Mouse (Mus musculus): Measurements from ENCODE around the gene 9530003J23Rik. TPM values are rescaled to one million over a fixed set of nuclear protein-coding genes. Genes with fewer than 3 reads are reported as not detected.

9530003J23Rik gene
- not detected for total RNA-seq (2023)

DNA sequence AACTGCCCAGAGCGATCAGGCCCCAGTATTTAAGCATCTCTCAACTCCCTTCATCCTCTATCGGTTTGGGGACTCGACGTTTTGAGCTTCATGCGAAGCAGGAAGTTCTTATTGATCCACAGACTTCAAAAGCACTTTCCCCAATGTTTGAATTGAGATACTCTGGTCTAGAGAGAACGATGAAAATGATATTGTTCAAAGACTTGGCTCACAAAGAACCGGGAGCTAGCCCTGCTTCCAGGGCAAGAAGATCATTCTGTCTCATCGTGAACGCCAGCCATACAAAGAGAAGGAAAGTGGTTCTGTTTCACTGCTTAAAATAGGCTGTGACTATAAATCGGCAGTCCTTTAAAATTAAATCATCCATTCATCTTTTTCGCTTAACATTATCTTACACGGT is at the start of gene 9530003J23Rik:
9530003J23Rik (minus strand) TSS at position 101 of the 400 bp plus-strand sequence.

DNA sequence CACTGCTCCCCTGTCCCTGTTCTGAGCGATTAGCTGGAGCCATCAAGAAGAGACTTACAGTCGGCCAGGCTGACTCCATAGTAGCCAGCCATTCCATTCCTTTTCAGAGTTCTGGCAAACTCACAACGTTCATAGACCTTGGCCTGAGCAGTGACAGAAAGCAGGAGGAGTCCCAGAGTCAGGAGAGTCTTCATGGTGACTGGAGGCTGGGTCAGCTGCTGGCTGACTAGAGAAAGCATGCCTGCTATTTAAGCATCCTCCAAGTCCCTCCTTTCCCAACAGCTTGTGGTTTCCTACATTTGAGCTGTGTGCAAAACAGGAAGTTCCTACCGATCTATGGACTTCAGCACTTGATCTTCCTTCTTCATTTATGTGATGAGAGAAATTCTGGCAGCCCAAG is 43.5 kb upstream of the 9530003J23Rik start, which contains the start of gene Lyz2:
Lyz2 (minus strand) TSS at position 273 of the 400 bp plus-strand sequence.

DNA sequence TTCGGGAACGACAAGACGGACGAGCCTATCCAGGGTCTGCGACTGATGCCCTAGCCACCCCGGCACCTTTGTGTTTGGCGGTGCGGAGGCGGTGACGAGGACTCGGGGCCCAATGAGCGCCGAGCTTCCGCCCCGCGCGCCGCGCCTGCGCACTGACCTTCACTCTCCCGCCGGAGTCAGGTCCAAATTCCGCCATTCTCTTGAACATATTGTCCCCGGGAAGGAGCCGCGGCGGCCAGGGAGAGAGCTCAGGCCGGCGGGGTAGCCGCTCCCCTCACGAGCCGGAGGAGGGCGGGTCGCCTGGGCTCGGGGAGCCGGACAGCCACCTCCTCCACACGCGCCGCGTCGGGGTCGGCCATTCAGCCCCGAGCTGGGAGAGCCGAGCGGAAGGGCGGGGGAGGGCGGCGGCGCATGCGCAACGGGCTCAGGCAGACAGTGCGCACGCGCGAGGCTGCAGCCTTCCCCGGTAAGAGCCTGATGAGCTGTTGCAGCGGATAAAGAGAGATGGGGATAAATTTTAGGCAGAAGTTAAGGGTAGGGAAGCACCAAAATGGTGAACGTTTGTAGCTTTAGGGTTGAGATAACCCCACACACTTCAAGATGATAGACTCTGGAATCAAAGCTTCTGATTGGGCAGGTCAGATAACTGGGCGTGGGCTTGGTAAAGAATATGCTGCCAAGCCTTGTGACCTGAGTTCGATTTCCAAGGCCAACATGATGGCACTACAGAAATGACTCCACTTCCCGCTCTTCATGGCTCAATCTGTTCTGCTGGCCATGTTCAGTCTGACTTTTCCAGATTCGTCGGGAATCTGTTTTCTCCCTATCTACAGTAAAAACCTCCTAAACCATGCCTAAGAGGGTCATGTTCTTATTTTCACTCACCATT is 14.2 kb downstream of the 9530003J23Rik start, which contains the start of gene Yeats4:
Yeats4 (minus strand) TSS at position 406 of the 889 bp plus-strand sequence.

Other genes with a start within 250 kb of the 9530003J23Rik start
- not detected for gene Lrrc10, start 193.4 kb downstream of the 9530003J23Rik start, total RNA-seq (2023)
- 100 to 1,000 TPM; 249 to 256 TPM for gene Cct2, start 174.9 kb downstream of the 9530003J23Rik start, total RNA-seq (2023)
- gene Frs2, start 90.2 kb downstream of the 9530003J23Rik start, total RNA-seq (2023): 10 to 100 TPM; 30.7 to 32.1 TPM
- 10 to 100 TPM; 73.9 to 79.6 TPM for gene Yeats4, start 14.2 kb downstream of the 9530003J23Rik start, total RNA-seq (2023)
- gene Lyz2, start 43.6 kb upstream of the 9530003J23Rik start, total RNA-seq (2023): 10 to 100 TPM; 43.5 to 51.4 TPM
- gene Lyz1, start 54.2 kb upstream of the 9530003J23Rik start, total RNA-seq (2023): 1 to 10 TPM; 5.6 to 6.4 TPM
- 10 to 100 TPM; 96.8 to 99.9 TPM for gene Cpsf6, start 141.3 kb upstream of the 9530003J23Rik start, total RNA-seq (2023)

Data from T-cell, adult 66 days (primary cell).